Mouse (Mus musculus) gastrocnemius, postnatal 36 days (tissue): Measurements from ENCODE around the gene Kyat3. TPM values are rescaled to one million over a fixed set of nuclear protein-coding genes. Genes with fewer than 3 reads are reported as not detected.

Source experiments
- total RNA-seq, 2 experiments: library from RNA; stranded (reverse); gene quantifications; 2 replicates each; pipeline ENCODE4 v1.2.3; 2021

The Kyat3 gene
- total RNA-seq, 2 experiments from 2014 or later: 5.5 to 10.8 TPM

Other genes with a start within 250 kb of the Kyat3 start
- 1 to 10 TPM; 1.9 to 3.6 TPM for gene Gbp5, start 207.1 kb upstream of the Kyat3 start, total RNA-seq
- gene Gbp7, start 170.7 kb upstream of the Kyat3 start, total RNA-seq: 10 to 100 TPM in 1 of 2 experiments, 1 to 10 TPM in 1; 9.4 to 19.1 TPM
- 1 to 10 TPM; 3.9 to 5.6 TPM for gene Gbp3, start 141.0 kb upstream of the Kyat3 start, total RNA-seq
- gene Gbp2b, start 106.2 kb upstream of the Kyat3 start, total RNA-seq: under 1 TPM in 1 of 2 experiments, not detected in 1; 0.12 TPM
- 1 to 10 TPM; 2.9 to 3.4 TPM for gene Gbp2, start 80.4 kb upstream of the Kyat3 start, total RNA-seq
- gene Gtf2b, start 64.0 kb downstream of the Kyat3 start, total RNA-seq: 10 to 100 TPM; 11.0 to 12.3 TPM
- 10 to 100 TPM; 42.7 to 44.5 TPM for gene Pkn2, start 181.0 kb downstream of the Kyat3 start, total RNA-seq